Mouse (Mus musculus) hindbrain, embryonic 14.5 days (tissue): ENCODE data around the gene Wdr35. TPM values are rescaled to one million over a fixed set of nuclear protein-coding genes. Genes with fewer than 3 reads are reported as not detected.

Experiments
- ATAC-seq: fragments of 200-750 bp; cut with Nextera tagmentation; 2 replicates; pipeline ENCODE4 v1.8.0; 2017; ENCODE audit warnings: moderate number of reproducible peaks, mild to moderate bottlenecking, moderate TSS enrichment, moderate library complexity; ENCODE audit not compliant: low FRiP score
- DNase-seq: peaks from one replicate; pipeline ENCODE4 v3.0.0-alpha.2; 2015; ENCODE audit warnings: low spot score
- H3K27ac ChIP-seq: fragments of 300-500 bp; sonication (generic); 2 replicates; pipeline ENCODE4 v1.5.1; 2014; ENCODE audit warnings: mild to moderate bottlenecking, moderate library complexity
- H3K27me3 ChIP-seq: fragments of 300-500 bp; sonication (generic); 2 replicates; pipeline ENCODE4 v1.6.1; 2014; ENCODE audit warnings: mild to moderate bottlenecking, low read length, mixed read lengths; ENCODE audit not compliant: control insufficient read depth, insufficient read depth
- H3K36me3 ChIP-seq: fragments of 300-500 bp; sonication (generic); replicated peaks from 2 replicates; pipeline ENCODE4 v1.6.1; 2014; ENCODE audit not compliant: control insufficient read depth, insufficient read depth
- H3K4me1 ChIP-seq: fragments of 300-500 bp; sonication (generic); replicated peaks from 2 replicates; pipeline ENCODE4 v1.6.1; 2014; ENCODE audit warnings: antibody characterized with exemption, low read length, mixed read lengths; ENCODE audit not compliant: control insufficient read depth, insufficient read depth
- H3K4me2 ChIP-seq: fragments of 300-500 bp; sonication (generic); replicated peaks from 2 replicates; pipeline ENCODE4 v1.6.1; 2014; ENCODE audit warnings: mild to moderate bottlenecking, moderate library complexity
- H3K4me3 ChIP-seq: fragments of 300-500 bp; sonication (generic); replicated peaks from 2 replicates; pipeline ENCODE4 v1.5.1; 2014; ENCODE audit warnings: mild to moderate bottlenecking, low read length
- H3K9ac ChIP-seq: fragments of 300-500 bp; sonication (generic); 2 replicates; pipeline ENCODE4 v1.6.1; 2014
- H3K9me3 ChIP-seq: fragments of 300-500 bp; sonication (generic); 2 replicates; pipeline ENCODE4 v1.6.1; 2016; ENCODE audit warnings: low read length; ENCODE audit not compliant: control insufficient read depth
- WGBS: fragments of 180-500 bp; shearing (Covaris S2); extraction: QIAGEN DNeasy Blood & Tissue Kit; methylation state at CpG from one replicate; pipeline ENCODE4 v1.1.7; 2014; 5-methylcytosine and 5-hydroxymethylcytosine counted together
- polyA plus RNA-seq: library from polyadenylated mRNA; unstranded; fragments of >200 nt; fragmentation: Nextera tagmentation; extraction: Ambion mirVana; gene quantifications from 2 replicates; pipeline ENCODE4 v1.2.1, GENCODE M21; 2014

The Wdr35 gene
- polyA plus RNA-seq, 1 experiment from 2014 or later = 22.4 TPM

GRCm38 (mm10) chr12:9055269-9055668 lies 81.6 kb downstream of the Wdr35 start:
- H3K4me2 ChIP-seq = no peak overlapping the region
- ATAC-seq (no peak), DNase-seq (no peak)
- no peaks in the 10 kb centered on the region for H3K9me3 ChIP-seq
- WGBS = 78% methylated on average over 11 of the region's 11 CpGs
- no peaks in the 10 kb centered on the region for H3K4me1 ChIP-seq
- no peak overlapping the region for H3K27ac ChIP-seq
- no peak overlapping the region for H3K9ac ChIP-seq
- H3K4me3 ChIP-seq = no peak overlapping the region
- H3K36me3 ChIP-seq = no peaks in the 10 kb centered on the region
- H3K27me3 ChIP-seq = no peaks in the 10 kb centered on the region

GRCm38 (mm10) chr12:9059502-9059901 lies 85.8 kb downstream of the Wdr35 start:
- Histone ChIP-seq H3K4me3 (no peak overlapping the region), H3K27ac (no peak overlapping the region), H3K27me3 (no peaks in the 10 kb centered on the region), H3K4me2 (no peak overlapping the region), H3K4me1 (no peaks in the 10 kb centered on the region), H3K9me3 (no peaks in the 10 kb centered on the region), H3K36me3 (no peaks in the 10 kb centered on the region), H3K9ac (no peak overlapping the region)
- 87% methylated on average over 3 of the region's 3 CpGs for WGBS
- DNase-seq (no peak), ATAC-seq (no peak)

GRCm38 (mm10) chr12:9059965-9060364 lies 86.3 kb downstream of the Wdr35 start:
- ATAC-seq = no peak
- no peak for DNase-seq
- 95% methylated on average over 9 of the region's 9 CpGs for WGBS
- Histone ChIP-seq H3K4me1 (no peaks in the 10 kb centered on the region), H3K27me3 (no peaks in the 10 kb centered on the region), H3K36me3 (no peaks in the 10 kb centered on the region), H3K27ac (no peak overlapping the region), H3K4me2 (no peak overlapping the region), H3K4me3 (no peak overlapping the region), H3K9me3 (no peaks in the 10 kb centered on the region), H3K9ac (no peak overlapping the region)

- Histone ChIP-seq H3K27me3 (no peaks in the 10 kb centered on the region), H3K9ac (no peak overlapping the region), H3K27ac (no peak overlapping the region), H3K36me3 (no peaks in the 10 kb centered on the region), H3K9me3 (0 out of 2 replicates have a peak, but pooled peaks cover 3% of the 10 kb centered on the region), H3K4me2 (no peak overlapping the region), H3K4me3 (no peak overlapping the region), H3K4me1 (no peaks in the 10 kb centered on the region)
- WGBS = 74% methylated on average over 6 of the region's 6 CpGs
- ATAC-seq (no peak), DNase-seq (no peak)
These were observed 89.9 kb downstream of the Wdr35 start for GRCm38 (mm10) chr12:9063611-9064010.

GRCm38 (mm10) chr12:9071058-9071457 lies 97.4 kb downstream of the Wdr35 start:
- ATAC-seq = peak; percentile 56; the same call in 1 of the 2 replicates
- Histone ChIP-seq H3K9me3 (0 out of 2 replicates have a peak, but pooled peaks cover 4% of the 10 kb centered on the region), H3K27me3 (no peaks in the 10 kb centered on the region), H3K9ac (no peak overlapping the region), H3K36me3 (no peaks in the 10 kb centered on the region), H3K4me1 (no peaks in the 10 kb centered on the region), H3K4me2 (no peak overlapping the region), H3K27ac (no peak overlapping the region), H3K4me3 (no peak overlapping the region)
- no peak for DNase-seq
- WGBS = 95% methylated on average over 1 of the region's 1 CpGs

GRCm38 (mm10) chr12:9071493-9071892 lies 97.8 kb downstream of the Wdr35 start:
- DNase-seq = peak; percentile 47
- Histone ChIP-seq H3K9ac (no peak overlapping the region), H3K27me3 (no peaks in the 10 kb centered on the region), H3K4me3 (no peak overlapping the region), H3K36me3 (no peaks in the 10 kb centered on the region), H3K9me3 (0 out of 2 replicates have a peak, but pooled peaks cover 4% of the 10 kb centered on the region), H3K4me1 (no peaks in the 10 kb centered on the region), H3K27ac (no peak overlapping the region), H3K4me2 (no peak overlapping the region)
- WGBS = 29% methylated on average over 4 of the region's 4 CpGs
- ATAC-seq = peak; percentile 78; the same call in 1 of the 2 replicates

- no peaks in the 10 kb centered on the region for H3K9me3 ChIP-seq
- H3K4me3 ChIP-seq = no peak overlapping the region
- ATAC-seq = no peak
- WGBS = 95% methylated on average over 3 of the region's 3 CpGs
- no peaks in the 10 kb centered on the region for H3K27me3 ChIP-seq
- no peaks in the 10 kb centered on the region for H3K36me3 ChIP-seq
- no peak overlapping the region for H3K4me2 ChIP-seq
- H3K4me1 ChIP-seq = no peaks in the 10 kb centered on the region
- DNase-seq = no peak
- no peak overlapping the region for H3K27ac ChIP-seq
- H3K9ac ChIP-seq = no peak overlapping the region
These were observed 103.9 kb downstream of the Wdr35 start for GRCm38 (mm10) chr12:9077554-9078125.

Other genes starting within 250 kb of the Wdr35 start
- 16.8 and 18.1 TPM in 2 replicates for gene Sdc1, start 202.6 kb upstream of the Wdr35 start, polyA plus RNA-seq
- 173 and 189 TPM in 2 replicates for gene Laptm4a, start 52.2 kb upstream of the Wdr35 start, polyA plus RNA-seq
- gene Matn3, start 26.0 kb upstream of the Wdr35 start, polyA plus RNA-seq = 0.15 and 0.17 TPM in 2 replicates
- gene Ttc32, start 56.1 kb downstream of the Wdr35 start, polyA plus RNA-seq = 7.2 and 8.2 TPM in 2 replicates